Mouse (Mus musculus) right cerebral cortex, postnatal 36 days (tissue): Measurements from ENCODE around the gene Klhl5.

Source experiments
- DNase-seq, 2 experiments: peaks; one replicate each; pipeline ENCODE4 v3.0.0; 2022; ENCODE audit warnings: low spot score in 2 of 2, mixed read lengths in 1 of 2

Klhl5 gene

DNA sequence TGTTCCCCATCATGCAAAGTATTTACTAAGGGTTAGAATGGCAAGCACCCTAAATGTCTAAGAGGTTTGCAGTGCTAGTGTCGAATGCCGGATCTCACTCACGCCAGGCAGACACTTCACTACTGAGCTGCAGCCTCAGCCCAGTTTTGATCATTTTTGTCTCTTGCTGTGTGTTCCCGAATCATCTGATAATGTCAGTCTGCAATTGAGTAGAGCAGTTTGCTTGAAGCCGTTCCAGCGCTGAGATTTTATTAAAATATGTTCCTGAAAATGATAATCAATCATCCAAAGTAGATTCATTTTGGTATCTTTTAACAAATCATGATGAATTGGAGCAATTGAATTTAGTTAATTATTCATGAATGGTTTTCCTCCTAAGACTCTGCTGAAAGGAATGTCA lies 39.4 kb downstream of the Klhl5 start:
- DNase-seq: no peak

GRCm38 (mm10) chr5:65149706-65150105 lies 42.4 kb downstream of the Klhl5 start:
- DNase-seq: no peak

GRCm38 (mm10) chr5:65150376-65150955 lies 43.1 kb downstream of the Klhl5 start:
- no peak for DNase-seq

DNA sequence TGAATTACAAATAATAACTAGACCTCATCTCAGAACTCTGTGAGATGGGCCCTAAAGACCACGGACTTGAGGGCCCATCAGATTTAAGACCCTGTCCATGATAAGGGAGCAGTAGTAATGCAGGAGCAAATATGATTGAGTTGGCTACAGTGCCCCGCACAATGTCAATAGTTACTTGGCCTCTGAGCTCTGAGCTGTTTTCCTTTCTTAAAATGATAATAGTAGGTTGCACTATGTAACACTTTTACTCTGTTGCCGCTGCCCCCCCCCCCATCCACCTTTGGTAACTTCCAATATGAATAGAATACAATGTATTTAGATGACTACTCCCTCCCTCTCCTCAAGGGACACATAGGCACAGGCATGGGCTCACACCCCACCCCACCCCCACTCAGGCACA lies 43.9 kb downstream of the Klhl5 start:
- DNase-seq: no peak

DNA sequence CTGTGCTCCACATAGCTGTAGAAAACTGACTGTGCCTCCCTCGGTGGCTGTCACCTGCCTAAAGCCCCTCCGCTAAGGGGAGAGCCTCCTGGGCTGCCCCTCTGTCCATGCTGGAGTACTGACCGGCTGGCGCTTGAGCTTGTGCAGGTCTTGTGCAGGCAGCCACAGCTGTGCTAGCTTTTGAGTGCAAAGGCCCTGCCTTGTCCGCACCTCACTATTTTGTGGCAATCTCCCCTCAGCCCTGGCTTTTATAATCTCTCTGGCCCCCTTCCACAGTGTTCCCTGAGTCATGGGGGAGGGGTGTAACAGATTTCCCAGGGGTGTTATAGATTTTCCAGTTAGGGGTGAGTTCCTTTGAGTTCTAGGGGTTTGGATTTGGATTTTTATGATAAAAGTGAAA lies 44.4 kb downstream of the Klhl5 start:
- DNase-seq: no peak

DNA sequence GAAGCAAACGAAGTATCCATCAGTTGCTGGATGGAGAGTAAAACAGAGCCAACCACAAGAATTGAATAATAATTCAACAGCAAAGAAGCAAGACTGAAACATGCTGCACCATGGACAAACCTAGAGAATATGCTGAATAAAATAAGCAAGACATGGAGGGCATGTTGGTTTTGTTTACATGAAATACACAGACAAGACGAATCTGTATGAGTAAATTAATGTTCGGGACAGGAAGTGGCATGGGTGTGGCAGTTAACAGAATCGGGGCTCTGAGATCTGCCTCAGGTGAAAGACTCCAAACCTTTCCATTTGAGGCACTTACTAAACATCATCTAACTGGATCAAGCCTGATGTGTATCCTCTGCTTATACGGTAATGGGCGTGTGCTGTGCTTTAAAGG lies 46.9 kb downstream of the Klhl5 start:
- no peak for DNase-seq

DNA sequence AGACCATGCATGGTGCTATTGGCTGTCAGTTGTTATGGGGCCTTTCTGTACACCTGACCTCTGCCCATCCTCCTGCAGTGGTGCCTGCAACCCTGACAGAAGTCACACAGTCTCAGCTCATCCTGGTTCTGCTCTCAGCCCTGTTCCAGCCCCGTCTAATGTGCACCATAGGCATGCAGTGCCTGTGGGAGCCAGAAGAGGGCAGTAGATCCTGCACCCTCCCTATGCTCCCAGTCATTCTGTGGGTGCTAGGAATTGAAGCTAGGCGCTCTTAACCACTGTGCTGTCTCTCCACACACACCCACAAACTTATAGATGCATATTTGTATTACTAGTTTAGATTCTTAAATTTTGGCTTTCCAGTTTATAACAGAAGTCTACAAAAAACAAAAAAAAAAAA lies 49.5 kb downstream of the Klhl5 start:
- no peak for DNase-seq

- no peak for DNase-seq
These were observed 50.4 kb downstream of the Klhl5 start for GRCm38 (mm10) chr5:65157412-65158381.

DNA sequence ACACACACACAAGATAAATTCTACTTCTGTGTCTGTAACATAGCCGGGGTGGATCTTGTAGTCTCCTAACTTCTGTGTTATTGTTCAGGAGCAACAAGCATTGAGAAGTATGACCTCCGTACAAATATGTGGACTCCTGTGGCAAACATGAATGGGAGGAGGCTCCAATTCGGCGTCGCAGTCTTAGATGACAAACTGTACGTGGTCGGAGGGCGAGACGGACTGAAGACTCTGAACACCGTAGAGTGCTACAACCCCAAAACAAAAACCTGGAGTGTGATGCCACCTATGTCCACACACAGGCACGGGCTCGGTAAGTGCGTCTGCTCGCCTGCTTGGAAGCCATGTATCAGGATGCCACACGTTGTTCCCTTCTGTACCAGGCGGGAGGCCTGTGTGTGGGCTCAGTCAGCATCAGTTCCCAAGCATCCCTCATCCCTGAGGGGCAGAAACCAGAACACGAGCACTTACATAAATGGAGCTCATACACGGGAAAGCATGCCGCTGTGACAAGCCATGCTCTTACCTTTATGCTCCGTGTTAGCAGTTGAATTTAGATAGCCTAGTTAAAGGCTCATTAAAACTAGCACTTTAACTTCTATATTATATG lies 51.5 kb downstream of the Klhl5 start:
- peak in 1 of 2 experiments; percentile 34 for DNase-seq

GRCm38 (mm10) chr5:65163001-65163400 lies 55.7 kb downstream of the Klhl5 start:
- no peak for DNase-seq

GRCm38 (mm10) chr5:65163489-65164092 lies 56.3 kb downstream of the Klhl5 start:
- no peak for DNase-seq

GRCm38 (mm10) chr5:65170206-65170605 lies 62.9 kb downstream of the Klhl5 start:
- no peak for DNase-seq

DNA sequence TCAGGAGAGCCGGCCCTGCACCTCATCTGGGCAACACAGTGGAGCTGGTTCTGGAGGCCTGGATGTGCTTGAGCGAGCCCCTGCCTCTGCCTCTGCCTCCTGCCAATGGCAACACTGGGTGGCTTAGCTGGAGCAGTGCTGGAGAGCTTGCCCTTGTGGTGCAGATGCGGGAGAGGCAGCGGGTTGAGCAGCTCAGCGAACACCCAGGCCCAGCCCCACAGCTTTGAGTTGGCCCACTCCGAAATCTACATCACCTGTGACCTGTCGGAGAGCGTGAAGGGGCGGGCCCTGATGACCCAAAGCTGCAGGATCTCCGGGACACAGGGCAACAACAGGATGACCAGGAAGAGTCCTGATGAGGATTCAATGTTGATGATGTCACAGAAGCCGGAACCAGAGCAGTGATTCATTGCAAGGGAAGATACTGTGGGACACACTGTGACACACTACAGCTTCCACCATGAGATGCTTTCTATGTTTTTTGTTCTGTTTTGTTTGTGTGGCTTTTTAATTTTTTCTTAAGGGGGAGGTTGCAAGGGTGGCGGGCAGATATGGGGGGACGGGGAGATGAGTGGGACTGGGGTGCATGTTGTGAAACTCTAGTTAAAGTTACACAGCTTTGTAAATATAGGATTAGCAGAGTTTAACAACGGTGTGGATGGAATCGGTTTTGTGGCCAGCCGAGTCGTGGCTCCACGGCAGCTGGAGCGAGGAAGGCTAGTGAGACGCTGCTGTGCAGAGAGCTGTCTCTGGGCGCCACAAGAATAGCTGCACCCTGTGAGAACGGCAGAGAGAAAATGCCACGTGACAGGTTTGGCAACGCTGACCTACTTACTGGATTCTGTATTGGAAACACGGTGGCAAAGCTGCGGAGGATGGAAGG lies 67.9 kb downstream of the Klhl5 start:
- DNase-seq: peak; percentile 69 to 85

GRCm38 (mm10) chr5:65175918-65176484 lies 68.7 kb downstream of the Klhl5 start:
- no peak for DNase-seq

- no peak for DNase-seq
These were observed 69.7 kb downstream of the Klhl5 start for GRCm38 (mm10) chr5:65177026-65177514.

DNA sequence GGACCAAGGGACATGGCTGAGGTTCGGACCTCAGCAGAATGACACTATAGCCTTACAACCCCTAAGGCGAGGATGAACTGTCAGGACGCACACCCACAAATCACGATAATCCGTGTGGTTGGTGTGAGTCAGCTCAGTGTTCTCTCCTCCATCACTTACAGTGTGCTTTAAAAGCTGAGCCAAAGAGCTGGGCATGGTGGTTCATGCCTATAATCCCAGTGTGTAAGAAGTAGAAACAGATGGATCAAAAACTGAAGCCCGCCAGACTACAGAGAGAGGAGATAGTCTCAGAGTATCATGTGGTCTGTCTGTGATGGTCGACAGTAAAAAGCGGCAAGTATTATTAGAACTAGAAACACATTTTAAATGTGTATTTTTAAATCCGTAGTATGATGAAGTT lies 71.1 kb downstream of the Klhl5 start:
- DNase-seq: no peak

GRCm38 (mm10) chr5:65181160-65181793 lies 73.9 kb downstream of the Klhl5 start:
- no peak for DNase-seq

- no peak for DNase-seq
These were observed 74.4 kb downstream of the Klhl5 start for GRCm38 (mm10) chr5:65181794-65182169.

DNA sequence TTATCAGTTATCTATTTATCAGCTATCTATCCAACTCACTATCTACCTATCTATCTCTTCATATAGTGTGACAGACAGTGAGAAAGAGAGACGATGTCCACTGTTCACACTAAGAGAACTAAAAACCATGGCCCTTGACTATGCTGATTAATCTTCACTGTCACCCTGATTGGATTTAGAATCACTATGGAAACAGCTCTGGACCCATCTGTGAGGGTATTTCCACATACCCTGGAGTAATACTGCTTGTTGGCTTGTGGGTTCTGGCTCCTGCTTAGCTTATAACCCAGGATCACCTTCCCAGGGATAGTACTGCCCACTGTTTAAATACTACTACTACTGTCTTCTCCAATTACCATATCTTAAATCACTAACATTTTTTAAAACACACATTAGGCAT lies 74.9 kb downstream of the Klhl5 start:
- no peak for DNase-seq

DNA sequence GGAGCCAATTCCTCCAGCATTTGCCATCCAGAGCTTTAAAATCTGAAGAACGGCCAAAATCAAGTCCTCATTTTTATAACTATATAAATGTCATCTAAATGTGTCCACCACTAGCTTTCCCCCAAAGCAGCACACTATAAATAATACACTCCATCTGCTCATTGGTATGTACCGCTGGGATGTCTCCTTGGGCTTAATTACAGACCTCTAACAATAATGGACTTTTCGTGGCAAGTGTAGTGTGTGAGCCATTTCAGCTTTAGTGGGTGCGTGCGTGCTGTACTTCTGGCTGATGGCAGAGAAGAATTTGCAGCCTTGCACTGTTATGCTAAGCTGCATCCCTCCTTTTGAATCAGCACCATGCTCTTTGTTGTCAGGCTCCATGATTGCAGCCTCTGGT lies 84.3 kb downstream of the Klhl5 start:
- DNase-seq: peak; percentile 30 to 46
